Mouse (Mus musculus) cerebellum, adult 2 months (tissue): ENCODE measurements around the gene Ccdc117. TPM values are rescaled to one million over a fixed set of nuclear protein-coding genes. Genes with fewer than 3 reads are reported as not detected.
"Not testable (repeated sequence)": the region's sequence is repeated elsewhere in the genome, so short reads cannot be mapped to it uniquely, and the experiment has no call there.

Experiments
- DNase-seq, 2 experiments: peaks; one replicate each; pipeline ENCODE4 v3.0.0; 2021
- H3K27ac ChIP-seq: fragments of 200-500 bp; 2 replicates; pipeline ENCODE4 v1.5.1; 2012; ENCODE audit warnings: low read length, control low read depth, inconsistent platforms; ENCODE audit not compliant: insufficient read depth
- H3K27me3 ChIP-seq: fragments of 200-500 bp; 2 replicates; pipeline ENCODE4 v1.6.1; 2012; ENCODE audit warnings: inconsistent platforms, mild to moderate bottlenecking, low read length, moderate library complexity; ENCODE audit not compliant: control insufficient read depth, insufficient read depth
- H3K4me1 ChIP-seq: fragments of 200-500 bp; 2 replicates; pipeline ENCODE4 v1.6.1; 2011; ENCODE audit warnings: low read length; ENCODE audit not compliant: control insufficient read depth, insufficient read depth
- H3K4me3 ChIP-seq: fragments of 200-500 bp; replicated peaks from 2 replicates; pipeline ENCODE3; 2011; ENCODE audit warnings: mild to moderate bottlenecking, low read depth, low read length, control low read depth; ENCODE audit not compliant: insufficient read depth
- CTCF ChIP-seq: fragments of 200-500 bp; IDR thresholded peaks from 2 replicates; pipeline ENCODE4 v1.5.1; 2011; ENCODE audit warnings: low read depth, mild to moderate bottlenecking, control low read depth, low read length, moderate library complexity, borderline replicate concordance; ENCODE audit not compliant: insufficient read depth
- POLR2A ChIP-seq: fragments of 200-500 bp; IDR thresholded peaks from 2 replicates; pipeline ENCODE4 v1.6.1; 2011; ENCODE audit warnings: low read length, control low read depth, borderline replicate concordance; ENCODE audit not compliant: insufficient read depth
- WGBS: fragments of 180-500 bp; shearing (Covaris S2); methylation state at CpG from one replicate; pipeline ENCODE4 v1.1.7; 2018; 5-methylcytosine and 5-hydroxymethylcytosine counted together
- polyA plus RNA-seq: library from polyadenylated mRNA; depleted of rRNA; stranded (reverse); fragments of >200 nt; gene quantifications from 2 replicates; pipeline ENCODE4 v1.2.3, GENCODE M21; 2012

Gene Ccdc117
- polyA plus RNA-seq, 1 experiment: 13.1 TPM

DNA sequence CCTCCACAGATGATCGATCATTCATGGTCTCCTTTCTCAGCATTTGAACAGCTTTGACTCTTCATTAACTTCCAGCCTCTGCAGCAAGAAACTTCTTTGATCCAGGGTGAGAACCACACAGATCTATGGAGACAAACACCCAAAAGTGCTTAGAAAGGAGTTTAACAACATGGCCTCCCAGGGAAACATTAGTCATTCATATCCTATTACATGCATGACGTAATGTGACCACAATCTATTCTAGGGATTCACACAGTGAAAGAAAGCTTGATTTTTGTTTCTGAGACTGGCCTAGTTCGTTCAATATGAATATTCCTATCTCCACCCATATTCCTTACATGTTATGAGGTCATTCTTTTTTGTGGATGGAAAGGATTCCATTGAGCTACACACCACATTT lies 23.6 kb upstream of the Ccdc117 start:
- WGBS: 90% methylated on average over 3 of the region's 3 CpGs
- Histone ChIP-seq H3K4me3 (no peak overlapping the region), H3K27me3 (no peaks in the 10 kb centered on the region), H3K4me1 (no peaks in the 10 kb centered on the region), H3K27ac (no peak overlapping the region)
- no peak for DNase-seq
- no peak for TF ChIP-seq CTCF
- TF ChIP-seq POLR2A: no peak

DNA sequence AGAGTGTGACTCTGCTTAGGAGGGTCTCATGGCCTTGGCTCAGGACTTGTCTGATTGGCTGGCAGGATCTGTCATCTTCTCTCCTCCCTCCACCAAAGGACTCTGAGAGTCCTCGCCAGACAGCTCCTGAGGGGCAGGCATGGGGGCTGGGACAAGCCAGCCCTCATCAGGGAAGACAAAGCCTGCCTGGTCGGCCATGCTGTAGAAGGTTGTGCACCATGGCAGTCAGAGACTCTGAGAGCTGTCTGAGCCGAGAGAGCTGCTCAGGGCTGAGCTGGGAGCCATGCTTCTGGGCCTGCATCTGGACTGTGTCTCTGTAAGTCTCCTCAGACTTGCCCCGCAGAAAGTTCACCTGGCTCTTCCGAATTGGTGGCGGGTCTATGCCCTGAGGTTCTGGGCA lies 21.9 kb upstream of the Ccdc117 start:
- H3K4me1 ChIP-seq: no peaks in the 10 kb centered on the region
- TF ChIP-seq POLR2A (no peak), CTCF (no peak)
- no peak for DNase-seq
- no peak overlapping the region for H3K27ac ChIP-seq
- no peaks in the 10 kb centered on the region for H3K27me3 ChIP-seq
- H3K4me3 ChIP-seq: no peak overlapping the region
- WGBS: 61% methylated on average over 6 of the region's 6 CpGs

DNA sequence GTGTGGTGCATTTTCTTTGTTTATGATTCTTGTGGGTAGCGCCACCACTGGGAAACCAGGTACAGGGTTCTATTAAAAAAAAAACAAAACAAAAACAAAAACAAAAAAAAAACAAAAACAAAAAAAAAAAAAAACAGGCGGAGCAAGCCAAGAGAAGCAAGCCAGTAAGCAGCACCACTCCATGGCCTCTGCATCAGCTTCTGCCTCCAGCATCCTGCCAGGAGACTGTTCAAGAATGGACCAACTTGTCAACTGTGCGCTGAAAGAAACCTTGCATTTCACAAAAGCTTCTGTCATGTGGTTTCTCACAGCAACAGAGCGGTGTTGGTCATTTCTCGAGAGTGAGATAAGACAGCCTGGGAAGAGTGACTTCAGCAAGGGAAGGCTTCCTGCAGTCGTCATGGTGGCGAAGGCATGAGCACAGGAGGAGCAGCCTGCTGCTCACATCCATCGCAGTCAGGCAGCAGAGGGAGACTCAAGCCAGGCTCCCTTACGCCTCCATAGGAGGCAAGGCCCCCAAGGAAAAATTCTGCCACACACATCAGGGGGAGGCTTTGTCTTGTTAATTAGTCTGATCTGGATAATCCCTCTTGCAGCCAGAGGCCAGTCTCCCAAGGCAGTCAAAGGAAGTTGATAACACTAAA lies 20.8 kb upstream of the Ccdc117 start:
- WGBS: 26% methylated on average over 9 of the region's 9 CpGs
- Histone ChIP-seq H3K4me1 (no peaks in the 10 kb centered on the region), H3K4me3 (no peak overlapping the region), H3K27ac (no peak overlapping the region), H3K27me3 (no peaks in the 10 kb centered on the region)
- DNase-seq: no peak
- no peak for TF ChIP-seq POLR2A
- no peak for TF ChIP-seq CTCF

DNA sequence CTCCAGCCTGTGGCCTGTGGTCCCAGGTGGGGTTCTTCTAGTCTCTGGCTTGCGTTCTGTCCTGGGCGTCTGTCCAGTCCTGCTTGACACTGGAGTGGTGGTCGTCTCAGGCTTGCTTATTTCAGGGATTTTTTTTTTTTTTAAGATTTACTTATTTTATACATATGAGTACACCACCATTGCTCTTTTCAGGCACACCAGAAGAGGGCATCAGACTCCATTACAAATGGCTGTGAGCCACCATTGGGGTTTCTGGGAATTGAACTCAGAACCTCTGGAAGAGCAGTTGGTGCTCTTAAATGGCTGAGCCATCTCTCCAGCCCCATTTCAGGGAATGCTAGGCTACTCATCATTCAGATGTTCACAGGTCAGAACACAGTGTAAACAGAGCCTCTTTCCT lies 18.3 kb upstream of the Ccdc117 start:
- no peak overlapping the region for H3K4me3 ChIP-seq
- WGBS: 19% methylated on average over 3 of the region's 3 CpGs
- H3K27ac ChIP-seq: no peak overlapping the region
- no peaks in the 10 kb centered on the region for H3K27me3 ChIP-seq
- no peak for TF ChIP-seq POLR2A
- no peak for TF ChIP-seq CTCF
- DNase-seq: no peak
- no peaks in the 10 kb centered on the region for H3K4me1 ChIP-seq

DNA sequence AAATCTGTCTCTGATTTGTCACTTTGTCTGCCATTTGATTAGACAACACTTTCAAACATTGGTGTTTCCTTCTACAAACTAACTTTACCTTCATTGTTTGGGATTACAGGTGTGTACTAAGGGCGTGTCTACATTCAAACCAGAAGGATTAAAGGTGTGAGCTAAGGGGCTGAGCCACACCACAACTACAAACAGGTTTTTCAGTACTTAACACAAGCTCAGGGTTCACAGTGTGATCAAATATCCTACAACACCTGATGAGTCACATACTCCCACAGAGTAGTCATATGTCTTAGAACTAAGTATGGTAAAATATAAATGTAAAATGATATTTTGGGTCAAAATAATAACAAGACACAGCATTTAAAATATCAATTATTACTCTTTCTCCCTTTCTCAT lies 9.9 kb upstream of the Ccdc117 start:
- 63% methylated on average over 1 of the region's 1 CpGs for WGBS
- no peak overlapping the region for H3K4me3 ChIP-seq
- no peak for TF ChIP-seq POLR2A
- no peak for TF ChIP-seq CTCF

DNA sequence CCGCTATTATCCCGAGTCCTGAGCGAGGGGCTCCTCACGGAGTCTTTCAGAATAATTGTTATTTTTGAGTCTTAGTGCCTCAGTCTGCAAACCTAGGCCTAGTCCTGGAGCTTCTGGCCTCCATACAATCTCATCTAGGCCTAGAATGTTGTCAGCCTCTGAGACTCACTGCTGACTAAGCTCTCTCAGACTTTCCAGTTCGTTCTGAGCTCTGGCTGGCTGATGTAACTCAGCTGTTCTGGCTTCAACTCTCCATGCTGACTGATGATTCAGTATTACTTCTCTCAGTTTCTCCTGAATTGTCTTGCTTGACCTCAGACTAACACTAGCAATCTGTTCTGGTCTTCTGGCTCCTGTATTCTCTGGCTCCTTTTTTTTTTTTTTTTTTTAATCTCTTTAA lies 9.4 kb upstream of the Ccdc117 start:
- 86% methylated on average over 5 of the region's 5 CpGs for WGBS
- Histone ChIP-seq H3K27ac (no peak overlapping the region), H3K27me3 (no peaks in the 10 kb centered on the region), H3K4me3 (no peak overlapping the region), H3K4me1 (no peaks in the 10 kb centered on the region)
- TF ChIP-seq CTCF (no peak), POLR2A (no peak)
- no peak for DNase-seq

More for the DNA sequence above, 9.9 kb upstream of the Ccdc117 start:
- DNase-seq: no peak
- Histone ChIP-seq H3K27me3 (no peaks in the 10 kb centered on the region), H3K27ac (no peak overlapping the region), H3K4me1 (no peaks in the 10 kb centered on the region)

DNA sequence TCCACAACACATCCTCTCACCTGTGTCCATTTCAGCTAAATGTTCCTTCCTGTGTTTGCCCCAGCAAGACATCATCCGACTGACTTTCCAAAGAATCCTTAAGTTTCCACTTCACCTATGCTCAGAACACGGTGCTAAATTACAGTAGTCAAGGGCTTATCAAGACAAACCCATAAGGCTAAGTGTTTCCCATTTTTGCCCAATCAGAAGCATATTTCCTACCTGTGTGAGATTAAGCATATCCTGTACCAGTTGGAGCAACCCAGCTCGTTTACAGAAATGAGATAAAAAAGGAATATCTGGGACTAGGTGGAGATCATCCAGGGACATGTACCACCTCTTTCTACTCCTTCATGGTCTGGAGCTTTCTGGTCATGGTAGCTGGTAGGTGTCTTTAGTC lies 4.7 kb upstream of the Ccdc117 start:
- H3K4me3 ChIP-seq: no peak overlapping the region
- H3K27me3 ChIP-seq: no peaks in the 10 kb centered on the region
- no peak overlapping the region for H3K27ac ChIP-seq
- H3K4me1 ChIP-seq: no peaks in the 10 kb centered on the region
- no peak for DNase-seq
- 84% methylated on average over 3 of the region's 3 CpGs for WGBS
- no peak for TF ChIP-seq CTCF
- TF ChIP-seq POLR2A: no peak

DNA sequence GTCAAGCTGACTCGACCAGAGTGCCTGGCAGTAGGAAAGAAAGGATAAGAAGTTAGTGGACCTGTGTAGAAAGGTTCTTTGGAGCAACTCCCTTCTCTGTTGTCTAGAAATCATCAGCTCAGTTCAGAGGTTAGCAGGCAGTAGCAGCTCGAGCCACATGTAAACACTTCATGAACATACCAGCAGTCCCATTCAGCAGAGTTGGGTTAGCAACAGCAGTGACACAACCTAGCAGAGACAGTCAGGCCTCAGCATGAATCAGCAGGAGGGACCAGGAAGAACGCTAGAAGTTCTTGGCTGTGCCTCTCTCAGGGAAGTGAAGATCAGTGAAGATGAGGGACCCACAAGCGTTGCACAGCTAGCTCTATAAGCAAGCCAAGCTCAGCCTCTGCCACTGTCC lies 3.5 kb upstream of the Ccdc117 start:
- Histone ChIP-seq H3K4me1 (no peaks in the 10 kb centered on the region), H3K4me3 (no peak overlapping the region), H3K27ac (no peak overlapping the region), H3K27me3 (no peaks in the 10 kb centered on the region)
- no peak for TF ChIP-seq CTCF
- no peak for TF ChIP-seq POLR2A
- no peak for DNase-seq
- WGBS: 64% methylated on average over 4 of the region's 4 CpGs

DNA sequence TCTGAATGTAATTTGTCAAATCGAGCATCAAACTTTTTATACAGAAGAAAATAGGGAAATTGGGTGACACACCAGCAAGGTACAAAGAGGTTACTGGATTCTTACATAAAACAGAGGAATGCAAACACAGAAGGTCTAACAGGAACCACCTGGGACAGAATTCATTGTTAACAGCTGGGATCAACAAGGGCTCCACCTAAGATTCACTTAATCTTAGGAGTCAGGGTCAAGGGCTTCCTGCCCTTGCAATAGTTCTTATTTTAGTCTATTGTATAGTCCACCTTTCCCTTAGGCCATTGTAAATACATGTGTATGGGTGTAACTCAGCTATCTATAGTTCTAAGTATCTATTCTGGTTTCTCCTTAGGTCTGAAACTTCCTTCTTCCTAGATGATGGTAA lies 2.7 kb upstream of the Ccdc117 start:
- not testable (repeated sequence) for H3K27me3 ChIP-seq, H3K4me3 ChIP-seq, H3K27ac ChIP-seq, DNase-seq, H3K4me1 ChIP-seq
- WGBS: 87% methylated on average over 1 of the region's 1 CpGs
